Mouse (Mus musculus) MEL (cell line): ENCODE data around the gene Tm4sf1. TPM values are rescaled to one million over a fixed set of nuclear protein-coding genes. Genes with fewer than 3 reads are reported as not detected.

ENCODE experiments used
- DNase-seq: peaks from one replicate; pipeline ENCODE4 v3.0.0; 2011; ENCODE audit warnings: low read depth, low spot score
- H3K27ac ChIP-seq: 2 replicates; pipeline ENCODE4 v1.5.1; 2012; ENCODE audit warnings: low read depth, mild to moderate bottlenecking, control low read depth, low read length, moderate library complexity; ENCODE audit not compliant: control insufficient read depth
- H3K27me3 ChIP-seq, 2 experiments: fragments of 150-350 bp in 1 of 2; sonication (generic) in 1 of 2; 2 replicates each; pipeline ENCODE4 v1.6.1; 2012; ENCODE audit warnings: low read length in 2 of 2, mild to moderate bottlenecking in 2 of 2, improper control_type of control experiment in 1 of 2, moderate library complexity in 1 of 2; ENCODE audit not compliant: insufficient read depth in 2 of 2, control insufficient read depth in 1 of 2
- H3K36me3 ChIP-seq, 2 experiments: 2 replicates each; pipeline ENCODE4 v1.6.1; 2012 to 2014; ENCODE audit warnings: low read length in 2 of 2, improper control_type of control experiment in 1 of 2, inconsistent platforms in 1 of 2, mild to moderate bottlenecking in 1 of 2; ENCODE audit not compliant: insufficient read depth in 2 of 2, control insufficient read depth in 1 of 2
- H3K4me1 ChIP-seq, 2 experiments: fragments of 150-350 bp in 1 of 2; sonication (generic) in 1 of 2; 2 replicates each; pipeline ENCODE4 v1.6.1; 2012; ENCODE audit warnings: low read length in 2 of 2, improper control_type of control experiment in 1 of 2, mild to moderate bottlenecking in 1 of 2; ENCODE audit not compliant: insufficient read depth in 2 of 2, control insufficient read depth in 1 of 2
- H3K4me3 ChIP-seq, 2 experiments: fragments of 150-350 bp in 1 of 2; sonication (generic) in 1 of 2; 2 replicates each; pipeline ENCODE4 v1.5.1; 2012; ENCODE audit warnings: low read depth in 2 of 2, low read length in 2 of 2, mild to moderate bottlenecking in 2 of 2, moderate library complexity in 2 of 2, control low read depth in 1 of 2, improper control_type of control experiment in 1 of 2; ENCODE audit not compliant: control insufficient read depth in 1 of 2, insufficient read depth in 1 of 2
- H3K79me2 ChIP-seq: 2 replicates; pipeline ENCODE4 v1.6.1; 2012; ENCODE audit warnings: mild to moderate bottlenecking, low read length, moderate library complexity; ENCODE audit not compliant: control insufficient read depth, poor library complexity, insufficient read depth
- H3K9ac ChIP-seq: 2 replicates; pipeline ENCODE4 v1.6.1; 2012; ENCODE audit warnings: low read depth, mild to moderate bottlenecking, control low read depth, low read length, moderate library complexity; ENCODE audit not compliant: control insufficient read depth, poor library complexity, severe bottlenecking
- H3K9me3 ChIP-seq: fragments of 150-350 bp; sonication (generic); replicated peaks from 2 replicates; pipeline ENCODE4 v1.6.1; 2012; ENCODE audit warnings: mild to moderate bottlenecking, low read length, improper control_type of control experiment, moderate library complexity; ENCODE audit not compliant: insufficient read depth
- BHLHE40 ChIP-seq: IDR thresholded peaks from 2 replicates; pipeline ENCODE4 v1.6.1; 2012; ENCODE audit warnings: low read depth, mild to moderate bottlenecking, inconsistent platforms, low read length, improper control_type of control experiment, borderline replicate concordance
- CHD2 ChIP-seq: IDR thresholded peaks from 2 replicates; pipeline ENCODE4 v1.6.1; 2011; ENCODE audit warnings: low read length, improper control_type of control experiment
- CTCF ChIP-seq, 3 experiments: IDR thresholded peaks in 2 of 3; conservative IDR thresholded peaks in 1 of 3; 2 replicates each; pipeline ENCODE4 v1.5.1; 2011 to 2012; ENCODE audit warnings: low read length in 3 of 3, low read depth in 2 of 3, mild to moderate bottlenecking in 2 of 3, improper control_type of control experiment in 1 of 3, inconsistent platforms in 1 of 3, mixed read lengths in 1 of 3, moderate library complexity in 1 of 3; ENCODE audit not compliant: control insufficient read depth in 1 of 3, insufficient read depth in 1 of 3, poor library complexity in 1 of 3, severe bottlenecking in 1 of 3
- GABPA ChIP-seq: IDR thresholded peaks from 2 replicates; pipeline ENCODE4 v1.6.1; 2012; ENCODE audit warnings: low read depth, mild to moderate bottlenecking, inconsistent platforms, low read length, improper control_type of control experiment, moderate library complexity
- GATA1 ChIP-seq: IDR thresholded peaks from 2 replicates; pipeline ENCODE4 v1.6.1; 2011; ENCODE audit warnings: low read depth, low read length, improper control_type of control experiment
- KAT2A ChIP-seq: conservative IDR thresholded peaks from 2 replicates; pipeline ENCODE4 v1.6.1; 2012; ENCODE audit warnings: low read depth, low read length, improper control_type of control experiment, inconsistent platforms
- MAFK ChIP-seq: IDR thresholded peaks from 2 replicates; pipeline ENCODE4 v1.6.1; 2011; ENCODE audit warnings: low read depth, mild to moderate bottlenecking, low read length, improper control_type of control experiment, borderline replicate concordance
- MAX ChIP-seq: IDR thresholded peaks from 2 replicates; pipeline ENCODE4 v1.6.1; 2011; ENCODE audit warnings: low read length, improper control_type of control experiment
- MXI1 ChIP-seq: IDR thresholded peaks from 2 replicates; pipeline ENCODE4 v1.6.1; 2011; ENCODE audit warnings: mild to moderate bottlenecking, low read depth, low read length, improper control_type of control experiment
- NRF1 ChIP-seq: IDR thresholded peaks from 2 replicates; pipeline ENCODE4 v1.6.1; 2014; ENCODE audit warnings: low read depth, mild to moderate bottlenecking, inconsistent platforms, low read length, improper control_type of control experiment, moderate library complexity; ENCODE audit not compliant: poor library complexity, insufficient read depth, severe bottlenecking
- POLR2A ChIP-seq, 2 experiments: IDR thresholded peaks; 2 replicates each; pipeline ENCODE4 v1.6.1; 2011 to 2012; ENCODE audit warnings: low read length in 2 of 2, mild to moderate bottlenecking in 2 of 2, control low read depth in 1 of 2, improper control_type of control experiment in 1 of 2, low read depth in 1 of 2, moderate library complexity in 1 of 2; ENCODE audit not compliant: control insufficient read depth in 1 of 2, insufficient read depth in 1 of 2, poor library complexity in 1 of 2
- POLR2AphosphoS2 ChIP-seq: IDR thresholded peaks from 2 replicates; pipeline ENCODE4 v1.6.1; 2011; ENCODE audit warnings: low read length, improper control_type of control experiment
- RAD21 ChIP-seq: IDR thresholded peaks from 2 replicates; pipeline ENCODE4 v1.6.1; 2011; ENCODE audit warnings: mild to moderate bottlenecking, low read depth, low read length, improper control_type of control experiment
- RCOR1 ChIP-seq: IDR thresholded peaks from 2 replicates; pipeline ENCODE4 v1.6.1; 2012; ENCODE audit warnings: low read depth, mild to moderate bottlenecking, inconsistent platforms, low read length, improper control_type of control experiment
- TAL1 ChIP-seq: IDR thresholded peaks from 2 replicates; pipeline ENCODE4 v1.6.1; 2012; ENCODE audit warnings: mild to moderate bottlenecking, inconsistent platforms, low read length, moderate library complexity, mixed read lengths
- TBP ChIP-seq: IDR thresholded peaks from 2 replicates; pipeline ENCODE4 v1.8.0; 2011; ENCODE audit warnings: low read depth, low read length, improper control_type of control experiment
- USF1 ChIP-seq: IDR thresholded peaks from 2 replicates; pipeline ENCODE4 v1.6.1; 2014; ENCODE audit warnings: low read depth, mild to moderate bottlenecking, inconsistent platforms, low read length, improper control_type of control experiment, moderate library complexity
- USF2 ChIP-seq, 2 experiments: IDR thresholded peaks; 2 replicates each; pipeline ENCODE4 v1.6.1; 2011 to 2012; ENCODE audit warnings: improper control_type of control experiment in 2 of 2, low read length in 2 of 2, borderline replicate concordance in 1 of 2, inconsistent platforms in 1 of 2, low read depth in 1 of 2, mild to moderate bottlenecking in 1 of 2; ENCODE audit not compliant: insufficient read depth in 1 of 2
- ZKSCAN1 ChIP-seq: IDR thresholded peaks from 2 replicates; pipeline ENCODE4 v1.6.1; 2012; ENCODE audit warnings: low read depth, mild to moderate bottlenecking, inconsistent platforms, low read length, improper control_type of control experiment, moderate library complexity
- ZMIZ1 ChIP-seq: IDR thresholded peaks from 2 replicates; pipeline ENCODE4 v1.6.1; 2012; ENCODE audit warnings: low read depth, mild to moderate bottlenecking, inconsistent platforms, low read length, improper control_type of control experiment, moderate library complexity
- ZNF384 ChIP-seq: IDR thresholded peaks from 2 replicates; pipeline ENCODE4 v1.6.1; 2012; ENCODE audit warnings: low read depth, mild to moderate bottlenecking, inconsistent platforms, low read length, improper control_type of control experiment
- polyA plus RNA-seq, 2 experiments: library from polyadenylated mRNA; stranded (reverse) in 1 of 2; unstranded in 1 of 2; fragments of >175 nt in 1 of 2; fragments of >200 nt in 1 of 2; gene quantifications; 2 replicates each; pipeline versions ENCODE4 v1.2.1 to v1.2.4; 2012; ENCODE audit warnings: low replicate concordance in 2 of 2, low read depth in 1 of 2; ENCODE audit not compliant: insufficient read length in 2 of 2, insufficient read depth in 1 of 2, missing spikeins in 1 of 2
- total RNA-seq: library from RNA; depleted of rRNA; stranded (reverse); fragments of 300-350 nt; gene quantifications from 2 replicates; pipeline ENCODE4 v1.2.3, GENCODE M21; 2012

Tm4sf1 gene
- total and polyA plus RNA-seq, 3 experiments = not detected

DNA sequence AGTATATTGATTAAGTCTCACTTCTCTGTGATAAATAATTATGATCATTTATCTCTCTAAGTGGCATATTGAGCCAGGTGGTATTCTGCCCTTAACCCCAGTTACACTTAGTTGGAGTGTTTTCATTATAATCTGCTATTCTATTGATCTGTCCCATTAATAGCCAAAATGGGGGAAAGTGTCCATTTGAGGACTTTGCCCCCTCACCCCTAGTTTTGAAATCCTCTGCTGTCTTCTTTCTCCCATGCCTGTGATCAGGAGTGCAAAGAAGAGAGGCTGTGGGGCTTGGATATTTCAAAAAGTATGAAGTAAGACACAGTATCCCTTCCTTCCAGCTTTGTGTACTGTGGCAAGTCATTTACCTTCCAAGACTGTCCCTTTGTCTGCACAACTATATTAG, 5.2 kb downstream of the Tm4sf1 start:
- TF ChIP-seq GATA1 = no peak
- H3K9me3 ChIP-seq = no peaks in the 10 kb centered on the region

GRCm38 (mm10) chr3:57295631-57296030, 6.2 kb downstream of the Tm4sf1 start:
- H3K27me3 ChIP-seq = no peaks in the 10 kb centered on the region

More for the DNA sequence above, 5.2 kb downstream of the Tm4sf1 start:
- H3K36me3 ChIP-seq = no peaks in the 10 kb centered on the region
- no peaks in the 10 kb centered on the region for H3K79me2 ChIP-seq
- H3K27me3 ChIP-seq = no peaks in the 10 kb centered on the region
- no peak overlapping the region for H3K27ac ChIP-seq
- H3K4me1 ChIP-seq = no peaks in the 10 kb centered on the region
- no peak overlapping the region for H3K9ac ChIP-seq
- no peak overlapping the region for H3K4me3 ChIP-seq
- DNase-seq = no peak

DNA sequence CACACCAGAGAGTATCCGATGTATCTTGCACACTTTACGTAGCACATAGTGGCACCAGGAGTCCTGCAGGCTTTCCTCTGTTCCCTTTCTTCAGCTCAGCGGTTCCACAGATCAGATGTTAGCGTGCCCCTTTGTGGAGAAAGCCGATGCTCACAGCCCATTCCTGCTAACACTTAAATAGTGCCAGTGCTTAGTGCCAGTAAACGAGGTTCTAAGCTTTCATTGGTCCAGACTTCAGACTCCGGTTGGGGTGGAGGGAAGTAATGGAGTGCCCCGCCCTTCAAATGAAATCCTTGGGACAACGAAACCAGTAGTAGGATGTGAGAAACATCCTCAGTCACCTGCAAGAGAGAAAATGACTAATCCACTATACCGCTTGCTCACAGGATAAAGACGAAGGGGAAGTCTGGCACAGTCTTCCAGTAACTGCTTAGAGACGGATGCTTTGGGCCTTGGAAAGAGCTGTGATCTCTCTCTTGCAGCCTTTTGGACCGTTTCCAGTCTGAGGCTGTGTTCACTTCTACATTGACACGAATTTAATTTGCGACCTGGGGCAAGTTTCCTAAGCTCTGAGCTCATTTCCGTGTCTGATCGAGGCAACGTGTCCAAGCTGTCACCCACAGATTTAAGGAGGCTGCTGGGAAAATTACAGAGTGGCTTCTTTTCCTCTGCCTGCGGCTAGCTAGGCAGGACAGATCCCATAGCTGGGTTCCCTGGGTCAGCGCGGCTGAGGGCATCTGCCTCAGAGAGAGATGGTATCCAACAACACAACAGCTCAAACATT, 6.9 kb downstream of the Tm4sf1 start:
- H3K79me2 ChIP-seq = no peaks in the 10 kb centered on the region
- H3K27me3 ChIP-seq = no peaks in the 10 kb centered on the region
- H3K9me3 ChIP-seq = no peaks in the 10 kb centered on the region
- DNase-seq = no peak
- H3K9ac ChIP-seq = no peak overlapping the region
- H3K4me1 ChIP-seq = no peaks in the 10 kb centered on the region
- no peaks in the 10 kb centered on the region for H3K36me3 ChIP-seq
- H3K27ac ChIP-seq = no peak overlapping the region
- TF ChIP-seq TAL1 (no peak), USF2 (IDR thresholded peaks at IDR 0.05; ENCODE audit: borderline replicate concordance in 1 of 2, insufficient read depth in 1 of 2, low read depth in 1 of 2, low read length in 2 of 2) (no peak), RCOR1 (no peak), POLR2AphosphoS2 (no peak), MAFK (no peak), MAX (no peak), BHLHE40 (no peak), GABPA (no peak), MXI1 (no peak), TBP (no peak), RAD21 (no peak), KAT2A (no peak), USF1 (no peak), CHD2 (no peak), CTCF (IDR thresholded peaks at IDR 0.05 in 2 of 3, conservative IDR thresholded peaks at IDR 0.05 in 1 of 3; ENCODE audit: control insufficient read depth in 1 of 3, insufficient read depth in 1 of 3, low read depth in 2 of 3, low read length in 3 of 3, poor library complexity in 1 of 3, severe bottlenecking in 1 of 3) (no peak)
- H3K4me3 ChIP-seq = no peak overlapping the region

More at GRCm38 (mm10) chr3:57295631-57296030, 6.2 kb downstream of the Tm4sf1 start:
- no peak overlapping the region for H3K4me3 ChIP-seq
- no peaks in the 10 kb centered on the region for H3K4me1 ChIP-seq
- H3K9ac ChIP-seq = no peak overlapping the region
- no peaks in the 10 kb centered on the region for H3K9me3 ChIP-seq
- H3K36me3 ChIP-seq = no peaks in the 10 kb centered on the region
- DNase-seq = no peak
- no peak overlapping the region for H3K27ac ChIP-seq
- H3K79me2 ChIP-seq = no peaks in the 10 kb centered on the region
- TF ChIP-seq USF2 (IDR thresholded peaks at IDR 0.05; ENCODE audit: borderline replicate concordance in 1 of 2, insufficient read depth in 1 of 2, low read depth in 1 of 2, low read length in 2 of 2) (no peak), GABPA (no peak), ZNF384 (no peak), ZKSCAN1 (no peak), MXI1 (no peak), POLR2A (IDR thresholded peaks at IDR 0.05; ENCODE audit: control insufficient read depth in 1 of 2, insufficient read depth in 1 of 2, low read depth in 1 of 2, low read length in 2 of 2, poor library complexity in 1 of 2) (no peak), ZMIZ1 (no peak), NRF1 (no peak)
